Mouse (Mus musculus): ENCODE results near the gene Kif16b. TPM values are rescaled to one million over a fixed set of nuclear protein-coding genes. Genes with fewer than 3 reads are reported as not detected.

Gene Kif16b
- total and polyA plus RNA-seq, 2 experiments: 5.8 to 18.4 TPM

DNA sequence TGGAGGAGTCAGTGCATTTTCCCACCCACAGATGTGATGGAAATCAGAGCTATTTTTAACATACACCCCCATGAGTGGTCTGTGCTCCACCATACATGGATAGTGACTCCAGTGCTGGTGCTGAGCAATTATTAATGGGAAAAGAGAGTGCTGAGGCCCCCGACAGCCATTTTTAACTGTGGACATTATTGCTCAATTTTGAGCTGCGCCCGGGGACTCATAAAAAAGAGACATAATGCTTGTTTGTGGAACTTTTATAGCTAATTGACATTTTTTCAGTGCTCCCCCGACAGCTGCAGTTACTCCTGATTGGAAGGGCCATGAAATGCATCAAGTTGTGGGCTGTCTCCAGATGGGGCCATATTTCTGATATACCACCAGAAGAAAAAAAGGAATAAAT lies 302.1 kb downstream of the Kif16b start:
- Histone ChIP-seq H3K4me3 (ENCODE audit: insufficient read depth, low read depth, low read length) (no peak overlapping the region), H3K27me3 (ENCODE audit: control insufficient read depth, insufficient read depth, low read length) (no peaks in the 10 kb centered on the region), H3K9ac (ENCODE audit: low read depth, low read length) (no peak overlapping the region), H3K79me2 (ENCODE audit: control insufficient read depth, insufficient read depth, low read length) (no peaks in the 10 kb centered on the region), H3K4me1 (ENCODE audit: control insufficient read depth, insufficient read depth, low read length) (no peaks in the 10 kb centered on the region), H3K27ac (replicated peaks; ENCODE audit: insufficient read depth, low read depth, low read length) (no peak overlapping the region), H3K36me3 (ENCODE audit: control insufficient read depth, insufficient read depth, low read length) (no peaks in the 10 kb centered on the region)
- DNase-seq (ENCODE audit: extremely low read depth, low read depth, low spot score): no peak
- 76% methylated on average over 4 of the region's 4 CpGs for WGBS
- TF ChIP-seq CTCF (IDR thresholded peaks at IDR 0.05; ENCODE audit: low read depth, low read length) (no peak), POLR2A (IDR thresholded peaks at IDR 0.05; ENCODE audit: extremely low read depth, insufficient read depth, low read length) (no peak)

DNA sequence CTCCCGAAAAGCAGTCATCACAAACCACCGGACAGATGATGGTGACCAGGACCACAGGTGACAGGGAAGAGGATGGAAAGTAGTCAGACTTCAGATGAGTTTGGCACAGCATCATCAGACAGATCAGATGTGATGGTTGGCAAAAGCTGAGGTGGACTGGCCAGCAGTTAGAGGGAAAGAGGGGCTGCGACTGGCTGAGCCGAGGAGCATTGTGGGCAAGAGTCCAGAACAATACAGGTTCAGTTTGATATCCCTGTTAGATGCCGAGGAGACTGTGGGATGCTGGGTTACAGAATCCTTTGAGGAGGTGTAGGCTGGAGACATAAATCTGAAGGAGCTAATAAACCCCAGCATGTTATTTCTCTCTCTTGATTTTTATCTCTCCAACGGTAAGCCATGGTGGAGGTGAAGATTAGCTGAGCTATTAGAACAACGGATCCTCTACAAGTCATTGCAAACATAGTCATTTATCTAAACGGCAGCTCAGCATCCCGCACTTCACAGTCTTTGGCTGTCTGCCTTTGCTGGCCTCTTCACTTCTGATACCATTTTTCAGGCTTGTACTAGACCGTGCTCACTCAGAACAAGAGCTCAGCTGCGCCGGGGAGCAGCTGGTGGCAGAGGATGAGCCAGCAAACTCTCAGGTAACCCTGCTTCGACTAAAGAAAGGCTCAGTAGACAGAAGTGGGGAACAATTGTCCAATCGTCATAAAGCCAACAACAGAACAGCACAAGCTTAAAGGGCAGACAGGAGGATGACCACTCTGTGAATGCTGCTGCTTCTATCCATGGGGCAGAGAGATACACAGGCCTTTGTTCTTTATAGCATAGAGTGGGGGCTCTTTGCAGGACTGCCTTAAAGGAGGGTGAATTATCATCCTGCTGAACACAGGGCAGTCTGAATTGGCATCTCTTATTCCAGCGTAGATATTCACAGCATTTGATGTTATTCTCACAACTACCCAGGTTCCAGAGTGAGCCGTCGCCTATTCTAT lies 304.9 kb downstream of the Kif16b start:
- no peaks in the 10 kb centered on the region for H3K79me2 ChIP-seq (ENCODE audit: control insufficient read depth, insufficient read depth, low read length)
- no peaks in the 10 kb centered on the region for H3K36me3 ChIP-seq (ENCODE audit: control insufficient read depth, insufficient read depth, low read length)
- no peaks in the 10 kb centered on the region for H3K27me3 ChIP-seq (ENCODE audit: control insufficient read depth, insufficient read depth, low read length)
- no peak overlapping the region for H3K27ac ChIP-seq (replicated peaks; ENCODE audit: insufficient read depth, low read depth, low read length)
- no peak for TF ChIP-seq POLR2A (IDR thresholded peaks at IDR 0.05; ENCODE audit: extremely low read depth, insufficient read depth, low read length)
- TF ChIP-seq CTCF (IDR thresholded peaks at IDR 0.05; ENCODE audit: low read depth, low read length): no peak
- H3K4me1 ChIP-seq (ENCODE audit: control insufficient read depth, insufficient read depth, low read length): no peaks in the 10 kb centered on the region
- no peak overlapping the region for H3K9ac ChIP-seq (ENCODE audit: low read depth, low read length)
- no peak overlapping the region for H3K4me3 ChIP-seq (ENCODE audit: insufficient read depth, low read depth, low read length)
- DNase-seq (ENCODE audit: extremely low read depth, low read depth, low spot score): no peak
- 81% methylated on average over 17 of the region's 17 CpGs for WGBS

DNA sequence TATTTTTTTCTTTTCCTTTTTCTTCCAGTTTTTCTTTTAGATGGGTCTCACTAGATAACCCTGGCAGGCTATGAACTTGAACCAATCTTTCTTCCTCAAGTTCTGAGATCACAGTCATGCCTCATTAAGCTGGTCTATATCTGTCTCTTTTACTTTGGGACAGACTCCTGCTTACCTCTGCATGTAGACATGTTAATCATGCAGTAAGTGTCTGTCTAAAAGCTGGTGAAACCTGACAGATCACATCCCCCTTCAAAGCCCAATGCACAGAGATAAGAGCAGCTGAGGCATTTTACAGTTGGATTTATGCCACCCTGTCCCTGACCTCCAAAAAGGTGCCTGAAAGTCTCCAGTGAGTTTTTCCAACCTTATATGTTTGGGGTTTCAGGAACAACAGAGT lies 310.4 kb downstream of the Kif16b start:
- no peak for TF ChIP-seq POLR2A (IDR thresholded peaks at IDR 0.05; ENCODE audit: extremely low read depth, insufficient read depth, low read length)
- TF ChIP-seq CTCF (IDR thresholded peaks at IDR 0.05; ENCODE audit: low read depth, low read length): no peak
- Histone ChIP-seq H3K27me3 (ENCODE audit: control insufficient read depth, insufficient read depth, low read length) (no peaks in the 10 kb centered on the region), H3K27ac (replicated peaks; ENCODE audit: insufficient read depth, low read depth, low read length) (no peak overlapping the region), H3K4me3 (ENCODE audit: insufficient read depth, low read depth, low read length) (no peak overlapping the region), H3K79me2 (ENCODE audit: control insufficient read depth, insufficient read depth, low read length) (no peaks in the 10 kb centered on the region), H3K36me3 (ENCODE audit: control insufficient read depth, insufficient read depth, low read length) (no peaks in the 10 kb centered on the region), H3K4me1 (ENCODE audit: control insufficient read depth, insufficient read depth, low read length) (no peaks in the 10 kb centered on the region), H3K9ac (ENCODE audit: low read depth, low read length) (no peak overlapping the region)
- DNase-seq (ENCODE audit: extremely low read depth, low read depth, low spot score): no peak

DNA sequence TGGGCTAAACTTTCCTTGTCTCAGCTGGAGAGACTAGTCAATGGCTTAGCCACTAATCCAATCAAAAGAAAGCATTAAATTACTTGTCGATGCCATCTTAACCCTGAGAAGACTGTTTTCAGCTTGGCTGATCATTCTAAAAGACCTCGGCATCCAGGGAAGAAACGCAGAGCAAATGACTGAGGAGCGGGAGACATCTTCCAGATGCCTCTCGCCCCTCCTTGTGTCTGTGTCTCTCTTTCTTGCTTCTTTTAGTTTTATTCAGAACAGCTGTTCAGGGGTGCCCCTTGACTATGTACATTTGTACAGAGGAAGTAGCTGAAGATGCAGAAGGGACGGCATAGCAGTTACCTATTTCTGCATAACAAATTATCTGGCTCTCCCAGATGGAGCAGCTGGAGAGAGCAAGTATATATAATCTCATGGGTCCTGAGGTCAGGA lies 311.0 kb downstream of the Kif16b start:
- no peak overlapping the region for H3K4me3 ChIP-seq (ENCODE audit: insufficient read depth, low read depth, low read length)
- TF ChIP-seq POLR2A (IDR thresholded peaks at IDR 0.05; ENCODE audit: extremely low read depth, insufficient read depth, low read length) (no peak), CTCF (IDR thresholded peaks at IDR 0.05; ENCODE audit: low read depth, low read length) (no peak)
- no peak for DNase-seq (ENCODE audit: extremely low read depth, low read depth, low spot score)
- H3K36me3 ChIP-seq (ENCODE audit: control insufficient read depth, insufficient read depth, low read length): no peaks in the 10 kb centered on the region
- no peaks in the 10 kb centered on the region for H3K4me1 ChIP-seq (ENCODE audit: control insufficient read depth, insufficient read depth, low read length)
- WGBS: 77% methylated on average over 6 of the region's 6 CpGs
- no peaks in the 10 kb centered on the region for H3K79me2 ChIP-seq (ENCODE audit: control insufficient read depth, insufficient read depth, low read length)
- no peaks in the 10 kb centered on the region for H3K27me3 ChIP-seq (ENCODE audit: control insufficient read depth, insufficient read depth, low read length)
- H3K9ac ChIP-seq (ENCODE audit: low read depth, low read length): no peak overlapping the region
- H3K27ac ChIP-seq (replicated peaks; ENCODE audit: insufficient read depth, low read depth, low read length): no peak overlapping the region

DNA sequence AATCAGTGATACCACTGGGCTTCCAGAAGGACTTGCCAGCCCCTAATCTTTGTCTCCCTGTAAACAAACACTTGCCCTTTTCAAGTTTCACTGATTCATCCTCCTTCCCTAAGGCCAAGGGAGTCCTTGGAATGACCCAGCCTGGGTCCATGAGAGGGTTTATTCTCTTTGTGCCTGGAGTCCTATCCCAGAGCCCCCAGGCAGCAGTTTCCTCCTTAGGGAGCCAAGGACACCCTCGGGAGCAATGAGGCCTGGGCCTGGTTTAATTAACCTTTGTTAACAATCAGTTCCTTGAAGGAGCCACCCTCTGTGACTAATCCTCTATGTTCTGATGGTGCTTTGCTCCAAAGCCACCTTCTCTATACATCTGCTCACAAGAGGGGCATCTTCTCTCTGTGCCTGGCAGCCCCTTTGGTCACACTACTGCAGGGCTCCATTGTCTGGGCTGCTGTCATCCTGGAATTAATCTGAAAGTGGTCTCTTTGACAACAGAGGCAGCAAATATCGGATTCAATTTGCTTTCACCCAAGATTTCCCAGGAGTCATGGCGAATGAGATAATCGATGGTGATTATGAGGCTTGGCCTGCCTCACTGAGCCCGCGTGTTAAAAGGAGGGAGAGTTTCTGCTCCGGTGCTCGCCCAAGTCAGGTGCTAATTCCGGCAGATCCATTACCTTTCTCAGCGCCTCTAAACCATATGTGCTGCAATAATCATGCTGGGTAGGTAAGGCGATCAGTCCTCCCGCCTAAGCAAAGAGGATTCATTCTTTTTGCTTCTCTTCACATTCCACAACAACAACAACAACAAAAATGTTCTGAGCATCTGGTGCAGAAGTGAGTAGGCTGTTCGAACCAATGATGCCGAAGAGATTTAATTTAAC lies 311.7 kb downstream of the Kif16b start:
- Histone ChIP-seq H3K9ac (ENCODE audit: low read depth, low read length) (no peak overlapping the region), H3K4me3 (ENCODE audit: insufficient read depth, low read depth, low read length) (no peak overlapping the region), H3K4me1 (ENCODE audit: control insufficient read depth, insufficient read depth, low read length) (no peaks in the 10 kb centered on the region), H3K79me2 (ENCODE audit: control insufficient read depth, insufficient read depth, low read length) (no peaks in the 10 kb centered on the region), H3K36me3 (ENCODE audit: control insufficient read depth, insufficient read depth, low read length) (no peaks in the 10 kb centered on the region), H3K27me3 (ENCODE audit: control insufficient read depth, insufficient read depth, low read length) (no peaks in the 10 kb centered on the region), H3K27ac (replicated peaks; ENCODE audit: insufficient read depth, low read depth, low read length) (no peak overlapping the region)
- TF ChIP-seq POLR2A (IDR thresholded peaks at IDR 0.05; ENCODE audit: extremely low read depth, insufficient read depth, low read length) (no peak), CTCF (IDR thresholded peaks at IDR 0.05; ENCODE audit: low read depth, low read length) (no peak)
- no peak for DNase-seq (ENCODE audit: extremely low read depth, low read depth, low spot score)
- WGBS: 80% methylated on average over 14 of the region's 14 CpGs

Data from liver, adult 2 months (tissue).